Mouse (Mus musculus) hindbrain, postnatal 0 days (tissue): Measurements from ENCODE around the gene Dennd2c. TPM values are rescaled to one million over a fixed set of nuclear protein-coding genes. Genes with fewer than 3 reads are reported as not detected.
"Not testable (repeated sequence)": the region's sequence is repeated elsewhere in the genome, so short reads cannot be mapped to it uniquely, and the experiment has no call there.

ENCODE experiments used
- ATAC-seq: fragments of 200-750 bp; cut with Nextera tagmentation; 2 replicates; pipeline ENCODE4 v1.8.0; 2017; ENCODE audit warnings: mild to moderate bottlenecking, moderate TSS enrichment, moderate library complexity
- DNase-seq: peaks from one replicate; pipeline ENCODE4 v3.0.0-alpha.2; 2015; ENCODE audit warnings: low spot score
- H3K27ac ChIP-seq: fragments of 300-500 bp; sonication (generic); 2 replicates; pipeline ENCODE4 v1.5.1; 2014; ENCODE audit warnings: mild to moderate bottlenecking
- H3K27me3 ChIP-seq: fragments of 300-500 bp; sonication (generic); 2 replicates; pipeline ENCODE4 v1.6.1; 2014; ENCODE audit warnings: low read length, mixed read lengths; ENCODE audit not compliant: insufficient read depth
- H3K36me3 ChIP-seq: fragments of 300-500 bp; sonication (generic); 2 replicates; pipeline ENCODE4 v1.6.1; 2014; ENCODE audit warnings: low read length, mixed read lengths; ENCODE audit not compliant: insufficient read depth
- H3K4me1 ChIP-seq: fragments of 300-500 bp; sonication (generic); 2 replicates; pipeline ENCODE4 v1.6.1; 2014; ENCODE audit warnings: antibody characterized with exemption, low read length, mixed read lengths; ENCODE audit not compliant: insufficient read depth
- H3K4me2 ChIP-seq: fragments of 300-500 bp; sonication (generic); 2 replicates; pipeline ENCODE4 v1.6.1; 2014; ENCODE audit warnings: low read depth, mild to moderate bottlenecking, low read length, moderate library complexity, mixed read lengths
- H3K4me3 ChIP-seq: fragments of 300-500 bp; sonication (generic); 2 replicates; pipeline ENCODE4 v1.5.1; 2014; ENCODE audit warnings: low read length
- H3K9ac ChIP-seq: fragments of 300-500 bp; sonication (generic); replicated peaks from 2 replicates; pipeline ENCODE4 v1.6.1; 2014; ENCODE audit warnings: mild to moderate bottlenecking, low read length, moderate library complexity, mixed read lengths
- H3K9me3 ChIP-seq: fragments of 300-500 bp; sonication (generic); 2 replicates; pipeline ENCODE4 v1.6.1; 2016; ENCODE audit warnings: low read length, mixed read lengths
- CTCF ChIP-seq: IDR thresholded peaks from 2 replicates; pipeline ENCODE4 v1.5.1; 2016; ENCODE audit warnings: antibody characterized with exemption, control low read depth, low read depth
- WGBS: fragments of 180-500 bp; shearing (Covaris S2); extraction: QIAGEN DNeasy Blood & Tissue Kit; methylation state at CpG from one replicate; pipeline ENCODE4 v1.1.7; 2014; 5-methylcytosine and 5-hydroxymethylcytosine counted together
- polyA plus RNA-seq: library from polyadenylated mRNA; unstranded; fragments of >200 nt; fragmentation: Nextera tagmentation; extraction: Ambion mirVana; gene quantifications from 2 replicates; pipeline ENCODE4 v1.2.1, GENCODE M21; 2015
- total RNA-seq: library from RNA; depleted of rRNA; stranded (reverse); fragments of >200 nt; gene quantifications from 2 replicates; pipeline ENCODE4 v1.2.3, GENCODE M21; 2014; rRNA removed

Gene Dennd2c
- total and polyA plus RNA-seq, 2 experiments from 2014 or later = 0.79 to 0.94 TPM

- ATAC-seq = no peak
- WGBS = 82% methylated on average over 2 of the region's 2 CpGs
- TF ChIP-seq CTCF = no peak
These were observed 105.8 kb downstream of the Dennd2c start for GRCm38 (mm10) chr3:103208237-103208636.

DNA sequence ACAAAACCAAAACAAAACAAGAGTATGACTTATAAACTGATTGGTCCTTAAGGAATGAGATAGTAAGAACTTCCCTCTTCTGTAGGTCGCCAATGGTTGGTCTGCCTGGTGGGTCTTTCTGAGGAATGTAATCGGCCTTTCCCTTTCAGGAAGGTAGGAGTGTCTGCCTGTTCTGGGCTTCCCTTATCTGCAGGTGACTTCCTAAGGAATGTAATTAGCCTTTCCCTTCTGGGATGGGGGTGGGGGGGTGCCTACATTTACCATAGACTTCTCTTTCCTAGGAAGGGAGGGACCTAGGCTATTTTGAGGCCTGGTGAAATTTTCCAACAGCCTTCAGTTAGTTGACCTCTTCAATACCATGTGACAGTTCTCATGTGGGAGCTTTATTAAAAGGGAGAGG lies 108.7 kb downstream of the Dennd2c start:
- H3K9ac ChIP-seq = no peak overlapping the region
- no peak for TF ChIP-seq CTCF
- WGBS = 81% methylated on average over 2 of the region's 2 CpGs
- H3K4me3 ChIP-seq = no peak overlapping the region
- no peaks in the 10 kb centered on the region for H3K4me1 ChIP-seq
- no peak overlapping the region for H3K4me2 ChIP-seq
- no peaks in the 10 kb centered on the region for H3K9me3 ChIP-seq
- no peaks in the 10 kb centered on the region for H3K27me3 ChIP-seq
- no peak overlapping the region for H3K27ac ChIP-seq
- no peak for DNase-seq
- H3K36me3 ChIP-seq = no peaks in the 10 kb centered on the region
- no peak for ATAC-seq

More at GRCm38 (mm10) chr3:103208237-103208636, 105.8 kb downstream of the Dennd2c start:
- H3K27me3 ChIP-seq = no peaks in the 10 kb centered on the region
- no peaks in the 10 kb centered on the region for H3K9me3 ChIP-seq
- H3K4me3 ChIP-seq = no peak overlapping the region
- DNase-seq = no peak
- no peak overlapping the region for H3K4me2 ChIP-seq
- H3K4me1 ChIP-seq = no peaks in the 10 kb centered on the region
- no peak overlapping the region for H3K27ac ChIP-seq
- no peak overlapping the region for H3K9ac ChIP-seq
- H3K36me3 ChIP-seq = no peaks in the 10 kb centered on the region

DNA sequence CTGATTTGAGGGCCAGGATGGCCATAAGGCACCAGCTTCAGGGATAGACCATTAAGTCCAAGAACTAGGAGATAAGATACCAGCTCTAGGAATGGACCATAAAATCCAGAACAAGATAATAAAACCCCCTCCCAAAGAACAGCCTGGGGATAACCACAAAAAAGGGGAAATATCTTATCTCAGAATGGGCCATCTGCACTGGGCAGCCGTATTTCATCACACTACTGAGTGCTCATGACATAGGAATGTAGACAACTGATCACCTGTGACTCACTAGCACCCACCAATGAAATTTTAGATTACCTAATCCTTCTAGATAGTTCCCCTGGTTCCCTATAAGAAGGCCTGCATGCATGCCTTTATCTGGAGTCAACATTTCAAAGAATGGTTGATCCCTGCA lies 109.7 kb downstream of the Dennd2c start:
- Histone ChIP-seq H3K4me1 (no peaks in the 10 kb centered on the region), H3K4me3 (no peak overlapping the region), H3K27me3 (no peaks in the 10 kb centered on the region), H3K36me3 (no peaks in the 10 kb centered on the region), H3K4me2 (no peak overlapping the region), H3K27ac (no peak overlapping the region), H3K9ac (no peak overlapping the region), H3K9me3 (no peaks in the 10 kb centered on the region)
- TF ChIP-seq CTCF = no peak
- no peak for ATAC-seq
- no peak for DNase-seq
- 96% methylated on average over 1 of the region's 1 CpGs for WGBS

DNA sequence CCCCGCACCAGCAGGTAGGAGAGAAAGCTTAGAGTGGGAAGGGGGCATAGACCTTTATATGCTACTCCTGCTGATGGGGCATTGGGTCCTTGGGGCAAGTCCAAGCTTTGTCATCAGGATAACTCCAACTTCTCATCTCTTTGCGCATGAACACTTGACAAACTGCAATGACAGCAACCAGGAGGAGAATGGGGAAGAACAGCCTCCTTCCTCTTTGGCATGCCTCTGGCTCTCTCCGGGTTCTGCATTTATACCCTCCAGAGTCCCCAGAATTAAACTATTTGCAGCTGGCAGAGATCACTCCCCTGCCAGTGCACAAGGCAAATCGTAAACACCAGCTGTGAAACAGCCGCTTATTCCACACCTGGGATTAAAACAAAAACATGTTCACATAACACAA lies 111.1 kb downstream of the Dennd2c start:
- WGBS = 75% methylated on average over 5 of the region's 5 CpGs
- Histone ChIP-seq H3K27me3 (no peaks in the 10 kb centered on the region), H3K9me3 (no peaks in the 10 kb centered on the region), H3K36me3 (no peaks in the 10 kb centered on the region), H3K4me2 (no peak overlapping the region), H3K4me3 (no peak overlapping the region), H3K27ac (no peak overlapping the region), H3K9ac (no peak overlapping the region), H3K4me1 (no peaks in the 10 kb centered on the region)
- TF ChIP-seq CTCF = no peak
- no peak for ATAC-seq
- no peak for DNase-seq

- 86% methylated on average over 8 of the region's 8 CpGs for WGBS
- no peak for TF ChIP-seq CTCF
- no peak for DNase-seq
These were observed 112.3 kb downstream of the Dennd2c start for GRCm38 (mm10) chr3:103214593-103215285.

GRCm38 (mm10) chr3:103215399-103215798 lies 113.0 kb downstream of the Dennd2c start:
- not testable (repeated sequence) for H3K9me3 ChIP-seq, H3K36me3 ChIP-seq, H3K4me1 ChIP-seq, DNase-seq, H3K4me2 ChIP-seq, ATAC-seq, H3K27me3 ChIP-seq, H3K4me3 ChIP-seq, H3K9ac ChIP-seq, H3K27ac ChIP-seq
- 97% methylated on average over 8 of the region's 8 CpGs for WGBS

More at GRCm38 (mm10) chr3:103214593-103215285, 112.3 kb downstream of the Dennd2c start:
- Histone ChIP-seq H3K4me3 (no peak overlapping the region), H3K27me3 (no peaks in the 10 kb centered on the region), H3K27ac (no peak overlapping the region), H3K9me3 (no peaks in the 10 kb centered on the region), H3K36me3 (no peaks in the 10 kb centered on the region), H3K9ac (no peak overlapping the region), H3K4me1 (no peaks in the 10 kb centered on the region), H3K4me2 (no peak overlapping the region)
- no peak for ATAC-seq

Other genes starting within 250 kb of the Dennd2c start
- not detected in 2 replicates for gene Sycp1, start 166.5 kb upstream of the Dennd2c start, total RNA-seq
- gene Sycp1, start 166.5 kb upstream of the Dennd2c start, polyA plus RNA-seq = 0.08 TPM in 1 of 2 replicates, not detected in the other
- not detected in 2 replicates for gene Nr1h5, start 138.5 kb upstream of the Dennd2c start, total RNA-seq
- gene Nr1h5, start 138.5 kb upstream of the Dennd2c start, polyA plus RNA-seq = not detected in 2 replicates
- 25.9 and 30.8 TPM in 2 replicates for gene Sike1, start 106.9 kb upstream of the Dennd2c start, total RNA-seq
- gene Sike1, start 106.9 kb upstream of the Dennd2c start, polyA plus RNA-seq = 43.5 and 45.7 TPM in 2 replicates
- 215 and 224 TPM in 2 replicates for gene Csde1, start 82.2 kb upstream of the Dennd2c start, total RNA-seq
- 277 TPM in 2 replicates for gene Csde1, start 82.2 kb upstream of the Dennd2c start, polyA plus RNA-seq
- gene Nras, start 44.3 kb upstream of the Dennd2c start, total RNA-seq = 47.8 and 53.6 TPM in 2 replicates
- 67.1 and 73.7 TPM in 2 replicates for gene Nras, start 44.3 kb upstream of the Dennd2c start, polyA plus RNA-seq
- 0.07 and 2.6 TPM in 2 replicates for gene Ampd1, start 28.6 kb upstream of the Dennd2c start, total RNA-seq
- gene Ampd1, start 28.6 kb upstream of the Dennd2c start, polyA plus RNA-seq = not detected in 2 replicates
- gene Bcas2, start 69.1 kb downstream of the Dennd2c start, total RNA-seq = 54.6 and 60.7 TPM in 2 replicates
- gene Bcas2, start 69.1 kb downstream of the Dennd2c start, polyA plus RNA-seq = 204 and 220 TPM in 2 replicates
- gene Trim33, start 176.7 kb downstream of the Dennd2c start, total RNA-seq = 45.9 and 63.3 TPM in 2 replicates
- gene Trim33, start 176.7 kb downstream of the Dennd2c start, polyA plus RNA-seq = 19.3 and 19.9 TPM in 2 replicates